Comparison of ENCODE assay signal across 12 mouse cellular contexts in the genomic region with DNA sequence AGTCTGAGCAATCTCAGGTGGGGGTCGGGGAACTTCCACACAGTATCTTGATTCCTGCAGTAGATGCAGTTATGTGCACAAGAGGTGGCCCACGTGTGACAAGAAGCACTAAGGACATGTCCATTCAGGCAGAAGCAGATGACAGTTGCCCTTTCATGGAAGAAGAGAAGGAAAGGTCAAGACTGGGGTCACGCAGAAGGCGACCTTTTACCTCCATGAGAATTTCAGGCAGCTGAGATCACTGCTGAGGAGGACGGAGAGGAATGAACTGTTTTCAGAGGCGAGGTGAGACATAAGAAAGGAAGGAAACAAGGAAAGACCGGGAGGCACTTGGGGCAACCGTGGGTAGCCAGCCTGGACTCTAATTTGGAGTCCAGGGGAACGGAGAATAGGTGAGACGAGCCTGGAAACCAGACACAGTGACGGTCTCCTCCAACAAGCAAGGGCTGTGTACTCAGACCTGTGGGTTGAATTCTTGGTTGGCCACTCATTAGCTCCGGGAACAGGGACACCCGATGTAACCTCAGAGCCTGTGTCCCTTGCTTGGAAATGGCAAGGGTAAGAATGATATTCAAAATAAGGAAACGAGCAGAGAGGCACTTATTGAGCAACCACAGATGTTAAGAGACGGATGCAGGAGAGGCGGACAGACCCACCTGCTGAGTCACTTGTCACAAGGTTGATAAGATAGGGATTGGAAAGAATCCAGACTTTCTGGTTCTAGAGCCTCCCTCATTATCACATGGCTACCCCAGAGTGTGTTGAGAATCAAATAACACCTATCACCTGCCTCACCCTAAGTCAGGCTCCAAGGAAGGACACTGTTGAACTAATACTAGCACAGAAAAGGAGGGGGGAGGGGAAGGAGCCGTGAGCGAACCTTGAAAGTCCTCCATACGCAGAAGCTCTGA.
A peak's percentile ranks its signal among the peaks of the same experiment; 100 is the strongest.
DNase-seq lines count a peak whose midpoint lies in the region; ATAC-seq and TF ChIP-seq lines count a peak whose summit lies in the region.
"Had no signal": no experiment of that assay in that cellular context is flagged by ENCODE, and none has a peak within 500 bp of the region (broad histone marks: within the 10 kb centered on the region; RNA-seq: fewer than 3 reads in every experiment).

No protein-coding gene starts in this region.

- no peak overlapping the region for H3K4me3 ChIP-seq in intestine, embryonic 14.5 days (ENCODE audit: low read depth, low read length)
- H3K4me3 ChIP-seq in layer of hippocampus, adult 2 months: no peak overlapping the region
- H3K4me3 ChIP-seq: forebrain, embryonic 15.5 days; hindbrain, embryonic 13.5 days had no signal

- H3K9ac ChIP-seq in intestine, embryonic 14.5 days (ENCODE audit: low read length): no peak overlapping the region
- H3K9ac ChIP-seq: forebrain, embryonic 15.5 days; hindbrain, embryonic 13.5 days had no signal

- 54% methylated on average over 19 of the region's 19 CpGs for WGBS in intestine, embryonic 14.5 days

- H3K36me3 ChIP-seq in intestine, embryonic 14.5 days (ENCODE audit: control insufficient read depth, insufficient read depth, low read length): no peaks in the 10 kb centered on the region
- H3K36me3 ChIP-seq: forebrain, embryonic 15.5 days; hindbrain, embryonic 13.5 days had no signal

- DNase-seq in embryo, embryonic 10 days (ENCODE audit: low spot score): peak; percentile 67
- DNase-seq in embryo, embryonic 11 days: no peak
- DNase-seq in 416B (ENCODE audit: low read depth): peak; percentile 6
- peak; percentile 70 for DNase-seq in intestine, embryonic 14.5 days (ENCODE audit: low spot score)
- DNase-seq in lung, postnatal 4 days: peak; percentile 28 to 31
- DNase-seq in layer of hippocampus, adult 2 months (ENCODE audit: low spot score in 2 of 2): no peak
- DNase-seq in frontal cortex, adult 2 months (ENCODE audit: extremely low spot score in 1 of 2, low spot score in 1 of 2): no peak
- DNase-seq in T-cell, adult 2 months (ENCODE audit: low spot score): no peak
- DNase-seq: cerebellum, postnatal 25 days; right cerebral cortex, postnatal 25 days had no signal

- H3K27ac ChIP-seq in intestine, embryonic 14.5 days (ENCODE audit: low read depth): 0 out of 2 replicates have a peak overlapping the region, but pooled peaks have one; percentile 14
- no peak overlapping the region for H3K27ac ChIP-seq in layer of hippocampus, adult 2 months
- H3K27ac ChIP-seq: forebrain, embryonic 15.5 days; hindbrain, embryonic 13.5 days had no signal

- no peaks in the 10 kb centered on the region for H3K27me3 ChIP-seq in intestine, embryonic 14.5 days (replicated peaks; ENCODE audit: control insufficient read depth, insufficient read depth, low read length)
- H3K27me3 ChIP-seq: forebrain, embryonic 15.5 days had no signal

- no peak overlapping the region for H3K4me2 ChIP-seq in intestine, embryonic 14.5 days (ENCODE audit: low read length)
- H3K4me2 ChIP-seq: forebrain, embryonic 15.5 days; hindbrain, embryonic 13.5 days had no signal

- peak; percentile 91 for ATAC-seq in intestine, embryonic 14.5 days (replicated peaks; ENCODE audit: low FRiP score, low TSS enrichment, low read depth)
- ATAC-seq: forebrain, embryonic 15.5 days had no signal

- H3K4me1 ChIP-seq in intestine, embryonic 14.5 days (replicated peaks; ENCODE audit: control insufficient read depth, insufficient read depth, low read length): peaks cover 11% of the 10 kb centered on the region
- H3K4me1 ChIP-seq: forebrain, embryonic 15.5 days; hindbrain, embryonic 13.5 days had no signal

- no peak for TF ChIP-seq CTCF in layer of hippocampus, adult 2 months (conservative IDR thresholded peaks at IDR 0.05)

- no peaks in the 10 kb centered on the region for H3K9me3 ChIP-seq in intestine, embryonic 14.5 days (ENCODE audit: control insufficient read depth, low read length)
- H3K9me3 ChIP-seq: forebrain, embryonic 15.5 days; hindbrain, embryonic 13.5 days had no signal

Comparison
In these comparisons a context has a peak if more than half of its experiments do, and no peak if none do; other contexts are left out.
1. DNase-seq: peak in embryo, embryonic 10 days (single experiment), 416B (single experiment), intestine, embryonic 14.5 days (single experiment) and lung, postnatal 4 days (2 of 2); none in embryo, embryonic 11 days (single experiment), layer of hippocampus, adult 2 months (0 of 2), frontal cortex, adult 2 months (0 of 2) and T-cell, adult 2 months (single experiment).